Mouse (Mus musculus): ENCODE results near the gene Bsdc1. TPM values are rescaled to one million over a fixed set of nuclear protein-coding genes. Genes with fewer than 3 reads are reported as not detected.

Gene Bsdc1
- polyA plus RNA-seq, 1 experiment from 2014 or later, result 22.5 TPM

Other genes with a start within 250 kb of the Bsdc1 start
- gene C77080, start 200.2 kb upstream of the Bsdc1 start, polyA plus RNA-seq (2014; fragmentation: Nextera tagmentation; extraction: Ambion mirVana), result 1.2 and 1.6 TPM in 2 replicates
- gene Sync, start 174.0 kb upstream of the Bsdc1 start, polyA plus RNA-seq (2014; fragmentation: Nextera tagmentation; extraction: Ambion mirVana), result 0.36 and 0.40 TPM in 2 replicates
- gene Rbbp4, start 126.2 kb upstream of the Bsdc1 start, polyA plus RNA-seq (2014; fragmentation: Nextera tagmentation; extraction: Ambion mirVana), result 318 and 355 TPM in 2 replicates
- 42.2 and 53.9 TPM in 2 replicates for gene Zbtb8os, start 125.9 kb upstream of the Bsdc1 start, polyA plus RNA-seq (2014; fragmentation: Nextera tagmentation; extraction: Ambion mirVana)
- gene Zbtb8a, start 83.5 kb upstream of the Bsdc1 start, polyA plus RNA-seq (2014; fragmentation: Nextera tagmentation; extraction: Ambion mirVana), result 4.2 and 4.8 TPM in 2 replicates
- gene Zbtb8b, start 20.7 kb upstream of the Bsdc1 start, polyA plus RNA-seq (2014; fragmentation: Nextera tagmentation; extraction: Ambion mirVana), result 2.4 and 2.8 TPM in 2 replicates
- not detected in 2 replicates for gene Tssk3, start 29.4 kb downstream of the Bsdc1 start, polyA plus RNA-seq (2014; fragmentation: Nextera tagmentation; extraction: Ambion mirVana)
- gene Fam229a, start 29.6 kb downstream of the Bsdc1 start, polyA plus RNA-seq (2014; fragmentation: Nextera tagmentation; extraction: Ambion mirVana), result not detected in 2 replicates
- 388 and 395 TPM in 2 replicates for gene Marcksl1, start 52.0 kb downstream of the Bsdc1 start, polyA plus RNA-seq (2014; fragmentation: Nextera tagmentation; extraction: Ambion mirVana)
- 215 and 223 TPM in 2 replicates for gene Hdac1, start 81.1 kb downstream of the Bsdc1 start, polyA plus RNA-seq (2014; fragmentation: Nextera tagmentation; extraction: Ambion mirVana)
- 5.5 and 6.0 TPM in 2 replicates for gene Lck, start 112.1 kb downstream of the Bsdc1 start, polyA plus RNA-seq (2014; fragmentation: Nextera tagmentation; extraction: Ambion mirVana)
- 9.2 and 9.3 TPM in 2 replicates for gene Fam167b, start 117.0 kb downstream of the Bsdc1 start, polyA plus RNA-seq (2014; fragmentation: Nextera tagmentation; extraction: Ambion mirVana)
- gene Eif3i, start 139.1 kb downstream of the Bsdc1 start, polyA plus RNA-seq (2014; fragmentation: Nextera tagmentation; extraction: Ambion mirVana), result 329 and 341 TPM in 2 replicates
- 207 and 228 TPM in 2 replicates for gene Tmem234, start 139.1 kb downstream of the Bsdc1 start, polyA plus RNA-seq (2014; fragmentation: Nextera tagmentation; extraction: Ambion mirVana)
- gene Dcdc2b, start 152.7 kb downstream of the Bsdc1 start, polyA plus RNA-seq (2014; fragmentation: Nextera tagmentation; extraction: Ambion mirVana), result 0.57 and 1.5 TPM in 2 replicates
- gene Iqcc, start 157.5 kb downstream of the Bsdc1 start, polyA plus RNA-seq (2014; fragmentation: Nextera tagmentation; extraction: Ambion mirVana), result 23.6 and 25.3 TPM in 2 replicates
- gene Ccdc28b, start 162.4 kb downstream of the Bsdc1 start, polyA plus RNA-seq (2014; fragmentation: Nextera tagmentation; extraction: Ambion mirVana), result 27.2 and 33.1 TPM in 2 replicates
- gene Txlna, start 179.5 kb downstream of the Bsdc1 start, polyA plus RNA-seq (2014; fragmentation: Nextera tagmentation; extraction: Ambion mirVana), result 70.6 and 76.7 TPM in 2 replicates
- gene Kpna6, start 211.2 kb downstream of the Bsdc1 start, polyA plus RNA-seq (2014; fragmentation: Nextera tagmentation; extraction: Ambion mirVana), result 11.7 and 12.6 TPM in 2 replicates
- 24.1 and 24.7 TPM in 2 replicates for gene Tmem39b, start 235.3 kb downstream of the Bsdc1 start, polyA plus RNA-seq (2014; fragmentation: Nextera tagmentation; extraction: Ambion mirVana)